Mouse (Mus musculus): ENCODE data around the gene Ttyh2.

The Ttyh2 gene

DNA sequence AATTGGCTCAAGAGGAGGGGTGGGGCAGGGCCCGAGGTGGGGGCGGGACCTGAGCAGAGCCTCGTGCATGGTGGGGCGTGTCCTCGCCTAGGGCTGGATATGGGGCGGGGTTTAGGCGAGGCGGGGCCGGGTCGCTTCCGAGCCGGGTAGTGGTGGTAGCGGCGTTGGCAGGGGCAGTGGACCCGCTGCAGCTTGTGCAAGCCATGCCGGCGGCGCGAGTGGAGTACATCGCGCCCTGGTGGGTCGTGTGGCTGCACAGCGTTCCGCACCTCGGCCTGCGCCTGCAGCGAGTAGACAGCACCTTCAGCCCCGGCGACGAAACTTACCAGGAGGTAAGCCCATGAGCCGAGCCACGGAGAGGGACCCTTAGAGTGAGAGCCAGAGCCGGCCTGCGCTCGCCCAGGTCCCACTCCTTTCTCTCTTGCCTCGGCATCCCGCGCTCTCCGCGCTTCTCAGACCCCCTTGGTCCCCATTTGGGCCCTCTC, at the start of gene Ttyh2:
Gene Ttyh2, plus strand, starts transcription at position 91 of the 485 bp plus-strand sequence.
- peak; percentile 63 for DNase-seq

DNA sequence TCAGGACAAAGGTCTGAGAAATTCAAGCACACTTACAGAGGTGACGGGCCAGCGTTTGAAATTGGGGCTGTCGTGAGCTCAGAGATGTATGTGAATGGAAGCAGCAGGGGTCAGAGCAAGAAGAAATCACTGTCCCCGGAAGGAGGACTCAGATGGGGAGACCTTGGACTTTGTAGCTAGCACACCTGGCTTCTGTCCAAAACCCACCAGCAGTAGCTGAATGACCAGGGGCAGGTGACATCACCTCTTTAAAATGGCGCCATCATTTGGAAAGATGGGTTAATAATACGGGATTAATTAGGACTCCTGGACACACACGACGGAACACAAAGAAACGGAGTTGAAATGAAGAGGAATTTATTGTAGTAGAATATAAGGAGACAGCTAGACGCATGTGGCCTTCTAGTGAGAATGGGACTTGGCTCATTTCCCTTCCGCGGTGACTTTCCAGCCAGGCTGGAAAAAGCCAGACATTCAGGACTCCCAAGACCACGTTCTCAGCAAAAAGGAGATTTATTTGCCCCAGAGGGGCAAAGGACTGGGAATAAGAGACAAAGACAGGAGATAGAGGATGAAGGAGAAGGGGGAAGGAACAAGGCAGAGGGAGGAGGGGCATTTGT, 49.0 kb upstream of the Ttyh2 start:
- DNase-seq = no peak

DNA sequence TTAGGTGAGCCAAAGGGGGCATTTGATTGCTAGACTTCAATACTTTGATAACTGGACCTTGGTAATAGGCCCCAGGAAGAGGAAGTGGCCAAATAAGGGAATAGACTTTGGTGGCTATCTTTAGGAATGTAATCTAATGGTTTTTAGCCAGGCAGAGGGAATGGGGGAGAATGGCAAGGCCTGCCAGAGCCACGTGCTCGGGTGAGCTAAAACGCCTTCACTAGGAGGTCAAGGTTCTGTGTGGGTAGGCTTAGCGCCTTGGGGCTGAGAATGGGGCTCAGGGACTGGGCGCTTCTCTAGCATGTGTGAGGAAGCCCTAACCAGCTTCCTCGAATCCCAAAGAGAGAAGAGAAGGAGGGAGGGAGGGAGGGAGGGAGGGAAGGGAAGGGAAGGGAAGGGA, 48.2 kb upstream of the Ttyh2 start:
- no peak for DNase-seq

DNA sequence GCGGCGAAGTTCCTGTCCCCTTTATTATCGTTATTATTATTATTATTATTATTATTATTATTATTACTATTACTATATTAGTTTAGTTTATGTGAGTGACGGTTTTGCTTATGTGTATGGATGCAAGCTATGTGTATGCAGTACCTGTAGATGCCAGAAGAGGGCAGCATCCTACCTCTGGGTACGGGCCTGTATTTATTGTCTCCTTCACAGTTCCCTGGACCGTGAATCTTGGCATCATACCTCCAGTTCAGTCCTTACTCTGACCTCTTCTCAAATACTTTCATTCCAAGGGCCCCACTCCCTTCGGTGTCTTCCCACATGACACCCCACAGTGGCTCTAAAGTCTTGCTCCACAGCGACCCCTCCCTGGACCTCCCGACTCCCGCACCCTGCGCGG, 47.2 kb upstream of the Ttyh2 start:
- peak; percentile 50 for DNase-seq

DNA sequence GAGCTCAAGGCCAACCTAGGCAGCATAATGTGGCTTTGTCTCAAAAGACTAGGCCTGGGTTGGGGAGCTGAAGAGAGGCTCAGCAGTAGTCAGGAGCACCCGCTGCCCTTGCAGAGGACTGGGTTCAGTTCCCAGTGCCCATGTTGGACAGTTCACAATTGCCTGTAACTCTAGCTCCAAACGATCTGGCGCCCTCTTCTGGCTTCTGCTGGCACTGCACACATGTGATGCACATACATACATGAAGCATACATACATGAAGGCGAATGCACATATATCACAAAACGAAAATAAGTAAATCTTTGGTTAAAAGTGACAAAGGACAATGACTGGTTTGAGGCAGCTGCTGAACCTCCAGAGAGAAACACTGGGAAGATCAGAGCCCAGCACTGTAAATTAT, 45.2 kb upstream of the Ttyh2 start:
- DNase-seq = peak; percentile 38

DNA sequence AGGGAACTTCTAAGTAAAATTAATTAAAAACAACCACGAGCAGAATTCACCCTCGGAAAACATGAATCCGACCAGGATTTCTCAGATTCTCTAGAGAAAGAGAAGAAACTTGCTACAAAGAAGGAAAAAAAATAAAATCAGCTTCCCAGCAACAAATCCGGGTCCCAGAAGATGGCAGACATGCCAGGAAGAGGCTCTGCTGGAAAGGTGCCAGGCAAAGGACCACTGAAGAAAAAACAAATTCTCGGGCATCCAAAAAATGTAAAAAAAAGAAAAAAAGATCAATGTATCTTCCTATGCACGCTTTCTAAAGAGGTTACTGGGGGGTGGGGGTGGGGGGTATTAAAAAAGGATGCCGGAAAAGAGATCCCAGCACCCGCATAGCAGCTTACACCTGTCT, 43.0 kb upstream of the Ttyh2 start:
- DNase-seq = no peak

DNA sequence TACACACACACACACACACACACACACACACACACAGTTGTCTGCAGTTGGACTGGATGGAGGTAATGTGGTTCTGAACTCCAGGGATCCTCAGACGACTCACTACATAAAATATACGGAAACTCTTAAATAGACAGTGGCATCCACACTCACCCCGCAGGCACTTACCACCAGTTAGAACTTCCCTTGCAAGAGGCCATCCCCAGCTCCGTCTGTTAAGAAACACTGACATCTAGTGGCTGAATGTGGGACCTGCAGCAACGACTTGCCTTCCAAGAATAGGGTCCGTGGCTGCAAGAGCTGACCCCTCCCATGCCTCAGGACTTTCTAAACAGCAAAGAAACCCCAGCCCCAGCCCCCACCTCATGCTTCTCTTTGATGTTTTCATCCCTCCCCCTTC, 38.9 kb upstream of the Ttyh2 start:
- peak; percentile 89 for DNase-seq

DNA sequence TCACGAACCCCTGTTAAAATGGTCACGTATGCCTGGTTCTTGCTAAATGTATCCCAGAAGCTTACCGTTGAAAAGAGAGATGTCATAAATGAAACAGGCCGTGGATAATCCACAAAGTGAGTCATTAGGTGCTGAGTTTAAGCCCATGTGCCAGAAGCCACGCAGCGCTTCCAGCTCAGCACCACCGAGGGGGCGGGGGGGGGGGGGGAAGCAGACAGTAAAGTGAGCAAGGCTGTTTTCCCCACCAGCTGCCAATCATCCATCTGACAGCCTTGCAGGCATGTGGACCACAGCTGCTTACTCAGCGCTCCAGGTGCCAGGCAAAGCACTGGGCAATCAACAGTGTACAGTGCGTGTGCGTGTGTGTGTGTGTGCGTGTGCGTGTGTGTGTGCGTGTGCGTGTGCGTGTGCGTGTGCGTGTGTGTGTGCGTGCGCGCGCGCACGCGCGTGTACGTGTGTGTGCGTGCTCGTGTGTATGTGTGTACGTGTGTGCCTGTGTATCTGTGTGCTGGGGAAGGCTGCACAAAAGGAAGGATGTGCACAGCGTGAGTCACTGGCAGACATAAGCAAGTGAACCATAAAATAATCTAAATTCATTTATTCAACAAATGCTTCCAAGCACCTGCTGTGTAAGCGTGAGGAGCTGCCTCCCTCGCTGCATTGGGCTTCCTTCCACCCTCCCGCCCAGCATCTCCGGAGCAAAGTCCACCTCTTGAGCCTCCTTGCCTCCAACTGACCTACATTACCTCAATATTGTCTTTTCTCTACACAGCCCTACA, 38.3 kb upstream of the Ttyh2 start:
- DNase-seq = no peak

DNA sequence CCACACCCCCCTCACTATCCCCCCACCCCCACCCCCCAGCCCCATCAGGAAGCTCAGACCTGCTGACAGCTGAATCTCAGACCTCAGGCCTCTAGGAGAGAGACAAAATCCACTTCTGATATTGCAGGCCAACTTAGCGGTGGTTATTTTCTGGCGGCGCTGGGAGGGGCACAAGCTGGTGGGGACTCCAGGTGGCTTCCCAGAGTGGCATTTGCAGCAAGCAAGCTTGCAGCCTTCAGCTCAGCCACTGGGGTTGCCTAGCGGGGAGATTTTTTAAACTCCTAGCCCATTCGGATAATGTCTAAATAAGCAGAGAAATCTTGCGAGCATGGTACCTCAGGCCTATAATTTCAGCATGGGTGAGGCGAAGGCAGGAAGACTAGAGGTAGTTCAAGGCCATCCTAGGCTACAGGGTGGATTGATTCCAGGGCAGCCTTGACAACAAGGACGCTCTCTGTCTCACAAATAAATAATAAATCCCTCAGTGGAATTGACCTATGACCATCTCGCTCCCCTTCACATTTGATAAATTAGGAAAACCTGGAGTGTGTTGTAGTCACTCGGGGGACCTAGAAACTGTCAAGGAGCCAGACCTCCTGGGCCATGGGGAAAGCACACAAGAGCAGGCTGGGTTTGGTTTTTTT, 36.5 kb upstream of the Ttyh2 start:
- no peak for DNase-seq

DNA sequence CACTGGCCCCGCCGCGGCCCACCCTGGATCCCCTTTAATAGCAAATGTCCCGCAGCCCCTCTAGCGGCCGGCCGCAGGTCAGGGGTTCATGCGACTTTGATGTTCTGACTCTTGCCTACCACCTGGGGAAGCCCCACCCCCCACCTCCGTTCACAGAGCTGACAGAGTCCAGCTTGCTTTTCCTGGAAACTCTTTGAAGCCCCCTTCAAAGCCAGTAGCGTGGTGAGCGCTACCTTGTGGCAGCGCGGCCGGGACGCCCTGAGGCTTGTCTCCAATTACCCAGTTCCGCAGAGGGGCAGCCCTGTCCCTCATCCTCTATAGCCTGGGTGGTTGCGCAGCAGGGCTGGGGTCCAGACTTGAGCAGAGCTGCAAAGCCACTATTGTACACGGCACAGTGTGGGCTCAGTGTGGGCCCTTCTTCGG, 35.5 kb upstream of the Ttyh2 start:
- peak; percentile 40 for DNase-seq

DNA sequence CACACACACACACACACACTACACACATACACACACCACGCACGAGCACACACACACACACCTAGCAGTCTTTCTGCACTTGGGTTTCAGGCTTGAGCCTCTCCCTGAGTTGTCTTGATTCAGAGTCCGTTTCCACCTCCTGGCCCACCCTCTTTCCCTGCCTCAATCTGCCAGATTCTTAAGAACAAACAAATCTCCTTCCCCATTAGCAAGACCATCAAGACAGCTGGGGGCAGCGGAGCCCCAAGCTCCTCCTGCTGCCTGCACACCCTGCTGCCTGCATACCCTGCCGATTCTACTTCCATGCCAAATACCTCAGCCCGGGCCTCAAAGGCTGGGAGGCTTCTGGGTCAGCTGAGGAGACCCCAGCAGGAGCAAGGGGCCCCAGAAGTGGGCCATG, 34.6 kb upstream of the Ttyh2 start:
- no peak for DNase-seq

DNA sequence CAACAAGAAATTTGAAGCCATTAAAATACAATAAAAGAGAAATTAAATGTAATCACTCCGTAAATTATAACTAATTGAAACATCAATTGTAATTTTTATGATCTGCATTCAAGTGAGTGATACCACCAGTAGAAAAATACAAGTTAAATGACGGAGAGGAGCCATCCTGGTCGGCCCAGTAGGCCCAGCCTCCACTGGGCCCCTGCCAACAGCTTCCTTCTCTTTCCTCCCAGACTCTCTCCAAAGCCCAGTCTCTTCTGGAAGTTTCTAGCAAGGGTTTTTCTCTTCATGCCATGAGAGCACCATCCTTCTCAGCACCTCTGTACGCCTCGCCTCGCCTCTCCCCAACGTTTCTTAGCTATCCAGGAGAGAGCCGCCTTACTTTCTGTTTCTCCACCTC, 34.1 kb upstream of the Ttyh2 start:
- DNase-seq = no peak

DNA sequence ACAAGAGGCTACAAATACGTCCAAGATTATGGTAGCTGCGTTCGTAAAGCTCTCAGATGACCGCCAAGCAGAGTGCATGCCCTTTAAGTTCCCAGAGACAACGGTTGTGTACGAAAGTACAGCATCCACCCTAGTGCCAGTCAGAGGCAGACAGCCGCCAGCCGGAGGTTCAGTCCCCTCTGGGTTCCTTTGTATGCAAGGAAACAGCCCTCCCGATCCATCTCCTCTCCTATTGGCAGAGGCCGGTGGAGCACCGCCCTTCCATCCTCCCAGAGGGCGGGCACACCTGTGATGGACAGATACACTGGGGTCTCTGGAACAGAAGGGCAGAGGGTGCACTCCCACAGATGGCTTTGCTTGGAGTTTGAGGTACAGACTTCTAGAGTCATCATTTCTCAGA, 33.0 kb upstream of the Ttyh2 start:
- DNase-seq = no peak

DNA sequence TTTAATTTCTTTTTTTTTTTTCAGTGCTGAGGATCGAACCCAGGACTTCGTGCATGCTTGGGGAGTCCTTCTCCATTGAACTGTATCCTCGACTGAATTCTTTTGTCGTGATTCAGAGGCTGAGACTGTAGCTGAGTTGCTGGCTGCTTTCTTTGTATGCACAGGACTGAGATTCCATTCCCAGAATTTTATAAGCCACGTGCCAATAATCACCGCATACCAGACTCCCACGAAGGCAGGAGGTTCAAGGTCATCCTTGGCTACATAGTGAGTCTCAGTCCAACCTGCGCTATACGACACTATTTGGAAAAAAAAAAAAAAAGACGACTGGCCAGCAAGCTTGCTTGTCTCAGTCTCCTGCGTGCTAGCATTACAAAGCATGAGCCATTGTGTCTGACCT, 32.3 kb upstream of the Ttyh2 start:
- no peak for DNase-seq

DNA sequence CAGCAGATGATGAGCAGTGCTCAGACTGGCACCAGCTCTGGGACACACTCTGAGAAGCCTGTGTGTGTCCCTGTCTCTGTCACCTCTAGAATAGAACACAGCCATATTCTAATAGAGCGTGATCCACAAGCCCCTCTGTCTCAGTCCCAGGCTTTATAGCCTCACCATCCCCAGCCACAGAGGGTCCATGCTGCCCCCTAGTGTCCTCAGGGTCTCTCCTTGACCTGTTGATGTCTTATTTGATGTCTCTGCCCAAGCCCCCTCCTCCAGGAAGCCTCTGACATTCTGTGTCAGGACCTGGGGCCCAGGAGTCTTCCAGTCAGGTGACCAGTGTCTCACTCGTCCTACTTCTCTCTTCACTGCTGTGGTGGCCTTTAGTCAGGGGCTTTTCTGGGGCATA, 31.1 kb upstream of the Ttyh2 start:
- DNase-seq = no peak

DNA sequence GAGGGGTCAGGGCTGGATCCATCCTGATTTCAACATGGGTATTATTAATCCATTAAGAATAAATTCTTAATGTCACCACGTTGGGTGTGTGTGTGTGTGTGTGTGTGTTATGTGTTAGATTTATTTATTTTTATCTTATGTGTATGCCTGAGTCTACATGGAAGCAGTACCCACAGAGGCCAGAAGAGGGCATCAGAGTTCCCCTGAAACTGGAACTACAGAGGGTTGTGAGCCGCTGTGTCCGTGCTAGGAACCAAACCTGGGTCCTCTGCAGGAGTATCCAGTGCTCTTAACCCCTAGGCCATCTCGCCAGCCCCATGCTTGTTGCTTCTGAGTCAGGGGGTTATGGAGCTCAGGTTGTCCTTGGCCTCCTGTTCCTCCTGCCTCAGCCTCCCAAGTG, 25.7 kb upstream of the Ttyh2 start:
- DNase-seq = no peak

DNA sequence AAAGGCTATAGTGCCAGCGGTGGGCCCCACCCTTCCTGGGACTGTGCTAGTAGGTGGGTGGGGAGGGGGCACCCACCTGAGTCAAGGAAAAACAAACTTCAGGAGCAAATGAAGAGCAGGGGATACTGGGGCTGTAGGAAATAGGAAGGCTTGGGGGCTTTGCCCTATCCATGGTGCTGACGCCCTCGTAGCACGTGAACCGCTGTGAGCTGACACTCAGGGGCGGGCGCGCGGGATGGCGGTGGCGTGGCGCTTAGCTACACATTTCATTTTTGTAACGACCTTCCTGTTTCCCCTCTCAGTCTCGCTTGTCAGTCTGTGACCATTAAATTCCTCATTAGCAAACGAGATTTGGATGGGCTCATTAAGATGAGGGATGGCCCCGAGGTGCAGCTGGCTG, 22.7 kb upstream of the Ttyh2 start:
- DNase-seq = peak; percentile 67

DNA sequence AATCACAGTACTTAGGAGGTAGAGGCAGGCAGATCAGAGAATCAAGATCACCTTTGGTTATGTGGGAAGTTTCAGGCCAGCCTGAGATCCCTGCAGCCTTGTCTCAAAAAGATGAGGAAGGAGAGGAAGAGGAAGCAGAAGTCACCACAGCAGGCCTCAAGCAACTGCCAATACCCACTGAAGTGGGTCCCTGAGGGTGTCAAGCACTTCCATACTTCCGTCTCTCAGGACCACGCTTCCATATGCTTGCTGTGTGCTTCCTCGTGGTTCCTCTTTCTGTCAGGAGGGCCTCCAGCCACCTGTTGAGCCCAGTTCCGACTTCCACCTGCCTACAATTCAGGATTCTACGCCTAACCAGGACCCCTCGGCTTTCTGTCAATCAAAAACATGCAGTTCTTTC, 21.6 kb upstream of the Ttyh2 start:
- DNase-seq = no peak

DNA sequence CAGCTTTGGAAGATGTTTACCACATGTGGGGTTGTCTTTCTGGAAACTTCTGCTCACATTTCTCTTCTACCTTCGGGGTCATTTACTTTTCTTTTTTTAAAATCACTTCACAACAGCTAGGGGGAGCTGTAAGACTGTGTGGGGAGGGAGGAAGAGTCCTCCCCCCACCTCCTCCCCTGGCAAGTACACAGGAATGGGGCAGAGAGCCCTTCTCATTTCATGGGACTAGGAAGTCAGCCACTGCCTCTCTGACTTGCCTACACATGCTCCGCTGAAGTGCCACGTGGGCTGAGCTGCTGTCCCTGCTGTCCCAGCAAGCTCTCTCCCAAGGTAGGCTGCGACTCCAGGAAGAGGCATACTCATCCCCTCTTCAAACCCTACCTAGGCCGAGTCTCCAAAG, 20.7 kb upstream of the Ttyh2 start:
- DNase-seq = no peak

DNA sequence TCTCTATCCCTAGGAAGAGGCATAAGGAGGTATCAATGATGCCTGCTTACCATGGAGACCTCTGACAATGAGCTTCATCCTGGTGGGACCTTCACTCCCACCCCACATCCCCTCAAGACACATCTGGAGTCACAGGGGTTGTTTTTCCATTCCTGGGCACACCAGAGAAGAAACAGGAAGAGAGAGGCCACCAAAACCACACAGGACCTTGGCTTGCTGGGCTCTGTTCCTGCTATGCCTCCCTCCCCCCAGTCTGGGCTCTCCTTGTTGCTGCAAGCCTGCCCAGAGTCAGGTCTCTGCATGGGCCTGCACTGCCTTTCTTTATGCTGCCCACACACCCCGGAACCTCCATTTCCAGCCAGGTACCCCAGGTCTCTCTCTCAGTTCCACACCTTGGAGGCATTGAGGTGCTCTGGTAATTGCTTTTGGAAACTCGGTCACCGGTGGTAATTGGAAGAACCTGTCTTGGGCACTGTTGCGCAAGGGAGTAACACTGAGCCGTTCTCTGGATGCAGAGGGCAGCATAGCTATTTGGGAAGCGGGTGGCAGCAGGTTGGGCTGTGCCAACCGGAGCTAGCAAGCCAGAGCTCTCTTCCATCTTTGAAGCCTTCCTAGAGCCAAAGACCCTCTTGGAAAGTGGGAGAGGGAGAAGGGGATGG, 19.8 kb upstream of the Ttyh2 start:
- no peak for DNase-seq

DNA sequence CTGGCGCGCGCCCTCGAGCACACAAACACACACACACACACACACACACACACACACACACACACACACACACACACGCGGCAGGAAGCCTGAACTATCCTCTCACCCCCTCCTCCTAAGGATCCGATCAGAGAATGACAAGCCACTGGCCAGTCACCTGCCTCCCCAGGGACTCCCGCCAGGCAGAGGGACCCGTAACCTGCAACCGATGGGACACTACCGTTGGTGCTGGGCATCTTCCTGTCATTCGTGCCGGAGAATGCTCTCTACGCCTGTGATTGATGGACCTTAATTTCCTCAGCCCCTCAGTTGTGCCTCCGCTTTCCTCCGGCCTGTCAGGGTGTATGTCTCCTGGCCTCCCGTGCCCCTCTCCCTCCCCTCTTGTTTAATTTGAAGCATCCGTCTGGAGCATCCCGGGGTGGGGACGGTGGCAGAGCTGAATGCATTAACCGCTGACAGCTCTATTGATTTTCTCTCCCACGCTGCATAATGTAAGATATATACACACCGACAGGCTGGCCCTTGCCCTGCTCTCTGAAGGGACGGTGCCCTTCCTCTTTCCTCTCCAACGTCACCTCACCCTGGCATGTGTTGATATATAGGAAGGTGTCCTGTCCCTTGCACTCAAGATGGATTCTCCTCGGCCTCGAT, 18.1 kb upstream of the Ttyh2 start:
- no peak for DNase-seq

DNA sequence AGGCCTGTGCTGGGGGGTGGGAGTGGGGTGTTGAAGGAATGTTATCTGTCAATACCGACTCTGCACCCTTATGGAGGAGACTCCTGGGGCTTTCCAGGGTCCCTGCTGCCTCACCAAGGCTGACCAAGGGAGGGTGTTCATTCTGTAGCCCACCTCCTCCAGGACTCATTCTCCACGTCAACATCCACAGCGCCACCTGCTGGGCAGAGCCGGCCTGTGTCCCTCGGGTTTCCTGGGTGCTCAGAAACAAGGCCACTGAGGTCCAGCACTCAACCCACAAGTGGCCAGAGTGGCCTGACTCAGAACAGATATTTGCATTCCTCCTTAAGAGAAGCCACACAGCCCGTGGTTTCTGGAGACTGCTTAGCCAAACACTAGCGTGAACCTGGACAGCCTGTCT, 17.5 kb upstream of the Ttyh2 start:
- peak; percentile 86 for DNase-seq

DNA sequence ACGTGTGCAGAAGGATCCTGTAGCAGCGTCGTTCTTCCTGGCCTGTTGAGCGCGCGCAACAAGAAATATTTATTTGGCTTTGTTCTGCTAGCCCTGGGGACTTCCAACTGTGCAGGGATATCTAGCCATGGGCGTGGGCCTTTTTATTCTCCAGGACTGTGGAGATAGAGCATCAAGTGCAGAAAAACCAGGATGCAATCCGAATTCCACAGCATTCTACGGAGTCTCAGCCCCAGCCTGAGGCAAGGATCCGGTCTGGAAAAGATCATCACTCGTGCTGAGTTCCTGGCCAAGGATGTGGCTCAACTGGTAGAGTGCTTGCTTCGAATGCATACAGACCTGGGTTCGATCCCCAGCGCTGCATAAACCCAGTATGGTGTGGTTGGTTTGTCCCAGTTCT, 13.1 kb upstream of the Ttyh2 start:
- DNase-seq = no peak
